Mouse (Mus musculus): Measurements from ENCODE around the gene Tcf12.

The Tcf12 gene

DNA sequence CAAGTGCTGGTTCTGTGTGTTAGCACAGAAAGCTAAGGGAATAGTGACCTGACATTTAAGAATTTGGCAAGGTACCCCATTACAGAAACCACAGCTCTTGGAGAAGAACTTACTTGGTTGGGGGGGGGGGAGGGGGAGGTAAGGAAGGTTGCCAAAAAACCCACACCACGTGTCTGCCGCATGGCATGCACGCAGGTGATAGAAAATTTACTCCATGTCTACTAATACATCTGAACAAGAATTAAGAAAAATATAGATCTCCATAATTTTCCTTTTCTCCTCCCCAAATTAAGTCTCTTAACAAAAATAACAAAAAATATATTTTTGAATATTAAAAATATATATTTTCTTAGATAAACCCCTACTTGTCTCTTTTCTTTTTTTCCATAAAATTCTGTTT is 75.4 kb downstream of the Tcf12 start:
- no peaks in the 10 kb centered on the region for H3K36me3 ChIP-seq (ENCODE audit: control insufficient read depth, insufficient read depth, low read length, poor library complexity, severe bottlenecking)
- DNase-seq (ENCODE audit: low read depth, low spot score) = no peak
- H3K27me3 ChIP-seq (ENCODE audit: control insufficient read depth, insufficient read depth, low read length, poor library complexity, severe bottlenecking) = no peaks in the 10 kb centered on the region

DNA sequence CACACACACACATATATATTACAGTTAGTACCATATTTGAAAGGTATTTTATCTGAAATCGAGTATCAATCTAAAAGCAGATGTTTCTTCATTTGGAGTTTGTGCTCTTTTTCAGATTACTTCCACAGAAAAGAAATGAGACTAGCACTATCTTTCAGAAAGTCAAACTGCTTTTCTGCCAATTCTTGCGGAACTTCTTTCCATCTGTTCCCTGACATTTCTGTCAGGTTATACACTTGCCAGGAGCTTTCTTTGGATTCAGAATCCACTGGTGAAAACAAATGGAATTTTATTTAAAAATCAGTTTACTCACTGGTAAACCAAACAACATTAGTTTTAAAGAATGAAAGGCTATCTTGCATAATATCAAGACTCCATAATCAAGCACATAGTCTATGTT is 78.4 kb downstream of the Tcf12 start:
- no peak for DNase-seq (ENCODE audit: low read depth, low spot score)
- no peaks in the 10 kb centered on the region for H3K36me3 ChIP-seq (ENCODE audit: control insufficient read depth, insufficient read depth, low read length, poor library complexity, severe bottlenecking)
- H3K27me3 ChIP-seq (ENCODE audit: control insufficient read depth, insufficient read depth, low read length, poor library complexity, severe bottlenecking) = no peaks in the 10 kb centered on the region

GRCm38 (mm10) chr9:72030274-72030673 is 81.4 kb downstream of the Tcf12 start:
- Histone ChIP-seq H3K27me3 (ENCODE audit: control insufficient read depth, insufficient read depth, low read length, poor library complexity, severe bottlenecking) (no peaks in the 10 kb centered on the region), H3K36me3 (ENCODE audit: control insufficient read depth, insufficient read depth, low read length, poor library complexity, severe bottlenecking) (no peaks in the 10 kb centered on the region)
- no peak for DNase-seq (ENCODE audit: low read depth, low spot score)

GRCm38 (mm10) chr9:72029601-72030000 is 82.1 kb downstream of the Tcf12 start:
- Histone ChIP-seq H3K36me3 (ENCODE audit: control insufficient read depth, insufficient read depth, low read length, poor library complexity, severe bottlenecking) (no peaks in the 10 kb centered on the region), H3K27me3 (ENCODE audit: control insufficient read depth, insufficient read depth, low read length, poor library complexity, severe bottlenecking) (no peaks in the 10 kb centered on the region)
- DNase-seq (ENCODE audit: low read depth, low spot score) = no peak

DNA sequence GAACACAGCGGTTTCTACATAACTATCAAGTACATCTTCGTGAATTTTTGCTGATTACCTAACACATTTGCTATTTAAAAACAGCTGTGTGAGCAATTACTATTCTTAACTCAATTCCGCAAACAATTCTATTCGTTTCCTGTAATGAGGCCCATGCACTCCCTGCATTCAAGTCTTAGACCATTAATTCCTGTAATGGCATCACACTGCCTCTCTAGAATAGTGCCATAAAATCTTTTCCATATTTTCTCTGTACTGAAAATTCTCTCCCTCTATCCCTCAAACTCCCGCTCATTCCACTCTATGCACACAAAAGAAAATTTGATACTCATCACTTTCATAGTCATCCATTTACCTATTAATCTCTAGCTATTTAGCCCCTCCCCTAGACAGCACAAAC is 88.4 kb downstream of the Tcf12 start:
- no peak for DNase-seq (ENCODE audit: low read depth, low spot score)
- no peaks in the 10 kb centered on the region for H3K36me3 ChIP-seq (ENCODE audit: control insufficient read depth, insufficient read depth, low read length, poor library complexity, severe bottlenecking)

GRCm38 (mm10) chr9:72021512-72021911 is 90.2 kb downstream of the Tcf12 start:
- Histone ChIP-seq H3K27me3 (ENCODE audit: control insufficient read depth, insufficient read depth, low read length, poor library complexity, severe bottlenecking) (no peaks in the 10 kb centered on the region), H3K36me3 (ENCODE audit: control insufficient read depth, insufficient read depth, low read length, poor library complexity, severe bottlenecking) (no peaks in the 10 kb centered on the region)
- DNase-seq (ENCODE audit: low read depth, low spot score) = no peak

More for the DNA sequence above, 88.4 kb downstream of the Tcf12 start:
- H3K27me3 ChIP-seq (ENCODE audit: control insufficient read depth, insufficient read depth, low read length, poor library complexity, severe bottlenecking) = no peaks in the 10 kb centered on the region

- DNase-seq (ENCODE audit: low read depth, low spot score) = no peak
- no peaks in the 10 kb centered on the region for H3K36me3 ChIP-seq (ENCODE audit: control insufficient read depth, insufficient read depth, low read length, poor library complexity, severe bottlenecking)
- H3K27me3 ChIP-seq (ENCODE audit: control insufficient read depth, insufficient read depth, low read length, poor library complexity, severe bottlenecking) = no peaks in the 10 kb centered on the region
Observed at GRCm38 (mm10) chr9:72016021-72016420, 95.7 kb downstream of the Tcf12 start.

GRCm38 (mm10) chr9:72014585-72015381 is 96.9 kb downstream of the Tcf12 start:
- H3K27me3 ChIP-seq (ENCODE audit: control insufficient read depth, insufficient read depth, low read length, poor library complexity, severe bottlenecking) = no peaks in the 10 kb centered on the region
- no peak for DNase-seq (ENCODE audit: low read depth, low spot score)
- H3K36me3 ChIP-seq (ENCODE audit: control insufficient read depth, insufficient read depth, low read length, poor library complexity, severe bottlenecking) = no peaks in the 10 kb centered on the region

DNA sequence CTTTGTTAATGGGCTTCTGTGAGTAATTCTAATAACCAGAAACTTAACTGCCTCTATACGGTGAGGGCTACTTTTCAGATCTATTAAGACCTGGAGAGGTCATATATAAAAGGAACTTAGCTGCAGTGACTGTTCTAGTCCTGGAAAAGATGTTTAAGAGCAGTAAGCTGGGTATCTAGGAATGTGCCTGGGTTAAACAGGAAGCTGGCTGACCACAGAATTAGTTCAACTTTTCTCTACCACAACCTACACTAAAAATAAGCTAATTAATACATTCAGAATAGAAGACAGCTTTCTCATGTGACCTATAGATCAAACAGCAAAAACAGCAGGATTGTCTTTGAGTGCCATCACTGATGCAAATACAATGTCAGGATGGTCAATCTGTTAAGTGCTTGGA is 98.1 kb downstream of the Tcf12 start:
- no peaks in the 10 kb centered on the region for H3K27me3 ChIP-seq (ENCODE audit: control insufficient read depth, insufficient read depth, low read length, poor library complexity, severe bottlenecking)
- no peaks in the 10 kb centered on the region for H3K36me3 ChIP-seq (ENCODE audit: control insufficient read depth, insufficient read depth, low read length, poor library complexity, severe bottlenecking)
- no peak for DNase-seq (ENCODE audit: low read depth, low spot score)

GRCm38 (mm10) chr9:72008634-72009033 is 103.0 kb downstream of the Tcf12 start:
- H3K36me3 ChIP-seq (ENCODE audit: control insufficient read depth, insufficient read depth, low read length, poor library complexity, severe bottlenecking) = no peaks in the 10 kb centered on the region
- H3K27me3 ChIP-seq (ENCODE audit: control insufficient read depth, insufficient read depth, low read length, poor library complexity, severe bottlenecking) = no peaks in the 10 kb centered on the region
- DNase-seq (ENCODE audit: low read depth, low spot score) = no peak

DNA sequence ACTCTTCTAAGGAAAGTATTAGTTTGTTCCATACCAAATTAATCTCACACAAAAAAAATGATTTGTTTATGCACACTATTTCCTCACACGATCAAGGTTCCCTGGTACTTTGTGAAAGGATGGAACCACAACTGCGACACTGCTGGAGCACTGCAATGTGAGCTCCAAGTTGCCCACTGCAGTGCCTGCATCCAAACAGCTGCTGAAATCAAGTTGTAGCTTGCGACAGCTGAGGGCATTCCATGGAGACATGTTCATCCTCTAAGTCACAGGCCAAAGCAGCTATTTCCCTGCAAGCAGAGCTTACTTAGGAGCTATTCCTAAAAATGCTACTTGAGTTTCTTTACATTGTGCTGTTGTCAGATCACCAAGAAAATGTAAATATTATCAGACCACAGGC is 120.5 kb downstream of the Tcf12 start:
- Histone ChIP-seq H3K36me3 (ENCODE audit: control insufficient read depth, insufficient read depth, low read length, poor library complexity, severe bottlenecking) (no peaks in the 10 kb centered on the region), H3K27me3 (ENCODE audit: control insufficient read depth, insufficient read depth, low read length, poor library complexity, severe bottlenecking) (no peaks in the 10 kb centered on the region)
- DNase-seq (ENCODE audit: low read depth, low spot score) = no peak

GRCm38 (mm10) chr9:71990376-71990775 is 121.3 kb downstream of the Tcf12 start:
- H3K27me3 ChIP-seq (ENCODE audit: control insufficient read depth, insufficient read depth, low read length, poor library complexity, severe bottlenecking) = no peaks in the 10 kb centered on the region
- no peak for DNase-seq (ENCODE audit: low read depth, low spot score)
- H3K36me3 ChIP-seq (ENCODE audit: control insufficient read depth, insufficient read depth, low read length, poor library complexity, severe bottlenecking) = no peaks in the 10 kb centered on the region

GRCm38 (mm10) chr9:71989663-71990062 is 122.0 kb downstream of the Tcf12 start:
- H3K27me3 ChIP-seq (ENCODE audit: control insufficient read depth, insufficient read depth, low read length, poor library complexity, severe bottlenecking) = no peaks in the 10 kb centered on the region
- peak; percentile 31 for DNase-seq (ENCODE audit: low read depth, low spot score)
- H3K36me3 ChIP-seq (ENCODE audit: control insufficient read depth, insufficient read depth, low read length, poor library complexity, severe bottlenecking) = no peaks in the 10 kb centered on the region

GRCm38 (mm10) chr9:71986716-71987115 is 125.0 kb downstream of the Tcf12 start:
- no peak for DNase-seq (ENCODE audit: low read depth, low spot score)
- H3K27me3 ChIP-seq (ENCODE audit: control insufficient read depth, insufficient read depth, low read length, poor library complexity, severe bottlenecking) = no peaks in the 10 kb centered on the region
- no peaks in the 10 kb centered on the region for H3K36me3 ChIP-seq (ENCODE audit: control insufficient read depth, insufficient read depth, low read length, poor library complexity, severe bottlenecking)

DNA sequence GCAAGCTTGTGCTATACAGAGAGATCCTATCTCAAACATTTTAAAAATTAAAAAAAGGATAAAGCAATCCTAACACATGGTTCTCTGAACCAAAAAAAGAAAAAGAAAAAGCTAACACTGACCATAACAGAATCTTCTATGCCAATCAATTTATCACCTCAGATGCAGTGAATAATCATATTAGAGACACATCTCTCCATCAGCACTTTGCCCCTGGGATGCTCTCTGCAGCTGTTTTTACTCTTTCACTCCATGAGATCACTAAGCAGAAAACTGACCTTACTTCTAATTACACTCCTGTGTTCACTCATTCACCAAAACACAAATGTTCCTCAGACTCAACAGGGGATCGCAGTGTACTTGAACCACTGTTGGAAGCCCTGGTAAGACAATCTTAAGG is 128.8 kb downstream of the Tcf12 start:
- Histone ChIP-seq H3K27me3 (ENCODE audit: control insufficient read depth, insufficient read depth, low read length, poor library complexity, severe bottlenecking) (no peaks in the 10 kb centered on the region), H3K36me3 (ENCODE audit: control insufficient read depth, insufficient read depth, low read length, poor library complexity, severe bottlenecking) (no peaks in the 10 kb centered on the region)
- no peak for DNase-seq (ENCODE audit: low read depth, low spot score)

- Histone ChIP-seq H3K36me3 (ENCODE audit: control insufficient read depth, insufficient read depth, low read length, poor library complexity, severe bottlenecking) (no peaks in the 10 kb centered on the region), H3K27me3 (ENCODE audit: control insufficient read depth, insufficient read depth, low read length, poor library complexity, severe bottlenecking) (no peaks in the 10 kb centered on the region)
- DNase-seq (ENCODE audit: low read depth, low spot score) = peak; percentile 23
Observed at GRCm38 (mm10) chr9:71981071-71981470, 130.6 kb downstream of the Tcf12 start.

Data from splenic B cell, adult 2 months (primary cell).